Mouse (Mus musculus) limb, embryonic 11.5 days (tissue): ENCODE measurements around the gene Zfp46. TPM values are rescaled to one million over a fixed set of nuclear protein-coding genes. Genes with fewer than 3 reads are reported as not detected.
A peak's percentile ranks its signal among the peaks of the same experiment; 100 is the strongest.

ENCODE experiments used
- ATAC-seq: fragments of 200-750 bp; cut with Nextera tagmentation; 2 replicates; pipeline ENCODE4 v1.8.0; 2017; ENCODE audit warnings: low read depth; ENCODE audit not compliant: insufficient number of reproducible peaks, low FRiP score, low TSS enrichment
- DNase-seq: peaks from one replicate; pipeline ENCODE4 v3.0.0-alpha.2; 2015; ENCODE audit warnings: low spot score
- H3K27ac ChIP-seq: fragments of 300-500 bp; sonication (generic); replicated peaks from 2 replicates; pipeline ENCODE4 v1.5.1; 2014; ENCODE audit warnings: low read depth, mild to moderate bottlenecking, low read length
- H3K27me3 ChIP-seq: fragments of 300-500 bp; sonication (generic); 2 replicates; pipeline ENCODE4 v1.6.1; 2014; ENCODE audit warnings: mild to moderate bottlenecking, low read length, mixed read lengths; ENCODE audit not compliant: control insufficient read depth, insufficient read depth
- H3K36me3 ChIP-seq: fragments of 300-500 bp; sonication (generic); 2 replicates; pipeline ENCODE4 v1.6.1; 2014; ENCODE audit warnings: mild to moderate bottlenecking, low read length, moderate library complexity, mixed read lengths; ENCODE audit not compliant: control insufficient read depth, insufficient read depth
- H3K4me1 ChIP-seq: fragments of 300-500 bp; sonication (generic); 2 replicates; pipeline ENCODE4 v1.6.1; 2014; ENCODE audit warnings: low read length, mixed read lengths; ENCODE audit not compliant: control insufficient read depth, insufficient read depth
- H3K4me2 ChIP-seq: fragments of 300-500 bp; sonication (generic); 2 replicates; pipeline ENCODE4 v1.6.1; 2014; ENCODE audit warnings: low read depth, mild to moderate bottlenecking, moderate library complexity; ENCODE audit not compliant: severe bottlenecking
- H3K4me3 ChIP-seq: fragments of 300-500 bp; sonication (generic); 2 replicates; pipeline ENCODE4 v1.5.1; 2014; ENCODE audit warnings: low read depth, low read length
- H3K9ac ChIP-seq: fragments of 300-500 bp; sonication (generic); 2 replicates; pipeline ENCODE4 v1.6.1; 2014; ENCODE audit warnings: mild to moderate bottlenecking, low read length
- H3K9me3 ChIP-seq: fragments of 300-500 bp; sonication (generic); 2 replicates; pipeline ENCODE4 v1.6.1; 2016; ENCODE audit warnings: low read length; ENCODE audit not compliant: control insufficient read depth
- WGBS: fragments of 180-500 bp; shearing (Covaris S2); extraction: QIAGEN DNeasy Blood & Tissue Kit; methylation state at CpG from one replicate; pipeline ENCODE4 v1.1.7; 2014; 5-methylcytosine and 5-hydroxymethylcytosine counted together
- polyA plus RNA-seq: library from polyadenylated mRNA; unstranded; fragments of >200 nt; fragmentation: Nextera tagmentation; extraction: Ambion mirVana; gene quantifications from 2 replicates; pipeline ENCODE4 v1.2.1, GENCODE M21; 2014

The Zfp46 gene
- polyA plus RNA-seq, 1 experiment from 2014 or later = 25.3 TPM

GRCm38 (mm10) chr4:136310229-136311041, 26.0 kb downstream of the Zfp46 start, which contains the start of gene Hnrnpr:
Gene Hnrnpr (plus strand): TSS chr4:136310942.
- no peaks in the 10 kb centered on the region for H3K36me3 ChIP-seq
- ATAC-seq (peak; percentile 98), DNase-seq (peak; percentile 100)
- H3K9me3 ChIP-seq = no peaks in the 10 kb centered on the region
- peak within 1 kb of the TSS; percentile 62 for H3K4me2 ChIP-seq
- H3K9ac ChIP-seq = peak within 1 kb of the TSS; percentile 100
- H3K27ac ChIP-seq = peak within 1 kb of the TSS; percentile 100
- WGBS = under 1% methylated on average over 60 of the region's 65 CpGs
- H3K4me3 ChIP-seq = peak within 1 kb of the TSS; percentile 100
- peaks cover 9% of the 10 kb centered on the region for H3K4me1 ChIP-seq
- no peaks in the 10 kb centered on the region for H3K27me3 ChIP-seq

GRCm38 (mm10) chr4:136311042-136311999, 26.8 kb downstream of the Zfp46 start:
- under 1% methylated on average over 77 of the region's 81 CpGs for WGBS
- H3K36me3 ChIP-seq = no peaks in the 10 kb centered on the region
- ATAC-seq = peak; percentile 15; the same call in 1 of the 2 replicates
- H3K27me3 ChIP-seq = no peaks in the 10 kb centered on the region
- no peaks in the 10 kb centered on the region for H3K9me3 ChIP-seq
- peaks cover 9% of the 10 kb centered on the region for H3K4me1 ChIP-seq
- peak; percentile 80 for DNase-seq
- peak overlapping the region; percentile 100 for H3K9ac ChIP-seq
- H3K4me3 ChIP-seq = peak overlapping the region; percentile 100
- H3K4me2 ChIP-seq = peak overlapping the region; percentile 62
- H3K27ac ChIP-seq = peak overlapping the region; percentile 100

- peak overlapping the region; percentile 62 for H3K4me2 ChIP-seq
- H3K27ac ChIP-seq = no peak overlapping the region
- 34% methylated on average over 4 of the region's 4 CpGs for WGBS
- no peak for ATAC-seq
- peak overlapping the region; percentile 100 for H3K4me3 ChIP-seq
- H3K4me1 ChIP-seq = peaks cover 9% of the 10 kb centered on the region
- no peaks in the 10 kb centered on the region for H3K9me3 ChIP-seq
- no peak overlapping the region for H3K9ac ChIP-seq
- H3K36me3 ChIP-seq = peaks cover 2% of the 10 kb centered on the region; the same call in 1 of the 2 replicates
- DNase-seq = no peak
- no peaks in the 10 kb centered on the region for H3K27me3 ChIP-seq
Measured at GRCm38 (mm10) chr4:136312616-136313015, 28.1 kb downstream of the Zfp46 start.

GRCm38 (mm10) chr4:136317667-136318066, 33.2 kb downstream of the Zfp46 start:
- Histone ChIP-seq H3K36me3 (peaks cover 19% of the 10 kb centered on the region), H3K9me3 (no peaks in the 10 kb centered on the region), H3K4me1 (peaks cover 4% of the 10 kb centered on the region; the same call in 1 of the 2 replicates), H3K4me2 (no peak overlapping the region), H3K4me3 (no peak overlapping the region), H3K27ac (no peak overlapping the region), H3K27me3 (no peaks in the 10 kb centered on the region), H3K9ac (no peak overlapping the region)
- ATAC-seq (no peak), DNase-seq (no peak)
- WGBS = 91% methylated on average over 4 of the region's 4 CpGs

GRCm38 (mm10) chr4:136320016-136320415, 35.5 kb downstream of the Zfp46 start:
- 95% methylated on average over 4 of the region's 4 CpGs for WGBS
- H3K9ac ChIP-seq = no peak overlapping the region
- no peaks in the 10 kb centered on the region for H3K9me3 ChIP-seq
- no peaks in the 10 kb centered on the region for H3K27me3 ChIP-seq
- peaks cover 21% of the 10 kb centered on the region for H3K36me3 ChIP-seq
- H3K4me2 ChIP-seq = no peak overlapping the region
- ATAC-seq (no peak), DNase-seq (no peak)
- no peaks in the 10 kb centered on the region for H3K4me1 ChIP-seq
- no peak overlapping the region for H3K27ac ChIP-seq
- no peak overlapping the region for H3K4me3 ChIP-seq

- no peaks in the 10 kb centered on the region for H3K4me1 ChIP-seq
- H3K36me3 ChIP-seq = peaks cover 20% of the 10 kb centered on the region
- 68% methylated on average over 2 of the region's 2 CpGs for WGBS
- no peak overlapping the region for H3K4me2 ChIP-seq
- no peak overlapping the region for H3K4me3 ChIP-seq
- no peak for DNase-seq
- no peaks in the 10 kb centered on the region for H3K9me3 ChIP-seq
- H3K27me3 ChIP-seq = no peaks in the 10 kb centered on the region
- no peak overlapping the region for H3K27ac ChIP-seq
- H3K9ac ChIP-seq = no peak overlapping the region
- ATAC-seq = no peak
Measured at GRCm38 (mm10) chr4:136324226-136324625, 39.7 kb downstream of the Zfp46 start.

- WGBS = 89% methylated on average over 5 of the region's 5 CpGs
- no peak overlapping the region for H3K27ac ChIP-seq
- no peak overlapping the region for H3K4me3 ChIP-seq
- ATAC-seq (no peak), DNase-seq (no peak)
- H3K36me3 ChIP-seq = peaks cover 14% of the 10 kb centered on the region
- no peaks in the 10 kb centered on the region for H3K4me1 ChIP-seq
- H3K9ac ChIP-seq = no peak overlapping the region
- H3K4me2 ChIP-seq = no peak overlapping the region
- H3K9me3 ChIP-seq = no peaks in the 10 kb centered on the region
- H3K27me3 ChIP-seq = no peaks in the 10 kb centered on the region
Measured at GRCm38 (mm10) chr4:136327238-136327637, 42.8 kb downstream of the Zfp46 start.

GRCm38 (mm10) chr4:136328115-136328514, 43.6 kb downstream of the Zfp46 start:
- peaks cover 13% of the 10 kb centered on the region for H3K36me3 ChIP-seq
- no peak for ATAC-seq

More at GRCm38 (mm10) chr4:136328115-136328514, 43.6 kb downstream of the Zfp46 start:
- H3K27me3 ChIP-seq = no peaks in the 10 kb centered on the region
- H3K27ac ChIP-seq = no peak overlapping the region
- H3K4me3 ChIP-seq = no peak overlapping the region
- no peak for DNase-seq
- no peak overlapping the region for H3K4me2 ChIP-seq
- H3K9ac ChIP-seq = no peak overlapping the region
- no peaks in the 10 kb centered on the region for H3K4me1 ChIP-seq
- H3K9me3 ChIP-seq = no peaks in the 10 kb centered on the region
